Mouse (Mus musculus): ENCODE measurements at regions not wholly inside any gene's neighbourhood (a gene's known extent, or its start where the extent isn't known, plus 50 kb on each side); places are given as distances from the start of the nearest gene placed in this dataset.

DNA sequence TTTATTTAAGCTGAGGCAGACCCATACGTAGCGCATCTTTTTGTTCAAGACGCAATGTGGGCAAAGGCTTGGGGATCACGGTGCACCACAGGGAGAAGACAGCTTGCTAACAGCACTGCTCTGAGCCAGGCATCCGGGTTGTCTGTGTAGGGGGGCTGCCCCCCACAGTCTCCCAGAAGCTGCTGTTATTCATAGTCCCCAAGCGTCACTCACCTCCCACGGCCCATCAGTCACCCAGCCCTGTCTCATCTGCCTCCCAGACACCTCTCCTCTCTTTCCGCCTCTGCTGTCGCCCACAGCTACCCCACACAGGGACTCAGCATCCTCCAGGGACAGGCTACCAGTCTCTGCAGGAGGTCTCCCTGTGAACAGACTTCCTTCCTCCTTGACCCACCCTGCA, 75.7 kb downstream of the Chst1 start:
- H3K9ac ChIP-seq (ENCODE audit: insufficient read depth, low read depth) = no peak overlapping the region
- DNase-seq (ENCODE audit: extremely low read depth) = no peak
- no peaks in the 10 kb centered on the region for H3K36me3 ChIP-seq (replicated peaks in 1 of 2; ENCODE audit: control insufficient read depth in 1 of 2, insufficient read depth in 1 of 2, low read length in 1 of 2)
- H3K4me1 ChIP-seq (ENCODE audit: control insufficient read depth in 1 of 2, insufficient read depth in 2 of 2) = peaks cover 13 to 24% of the 10 kb centered on the region in 2 experiments
- H3K4me3 ChIP-seq (replicated peaks in 1 of 3; ENCODE audit: low read depth in 2 of 3, low read length in 2 of 3, poor library complexity in 1 of 3) = no peak overlapping the region
- TF ChIP-seq ELF1 (IDR thresholded peaks at IDR 0.05; ENCODE audit: low read depth, low read length) (no peak), NELFE (IDR thresholded peaks at IDR 0.05; ENCODE audit: low read depth, low read length) (no peak), ETS1 (conservative IDR thresholded peaks at IDR 0.05; ENCODE audit: low read depth, low read length) (no peak), POLR2AphosphoS2 (IDR thresholded peaks at IDR 0.05; ENCODE audit: low read depth, low read length) (no peak), TBP (conservative IDR thresholded peaks at IDR 0.05; ENCODE audit: low read depth, low read length) (no peak), ZC3H11A (IDR thresholded peaks at IDR 0.05; ENCODE audit: low read depth, low read length) (no peak), GABPA (IDR thresholded peaks at IDR 0.05; ENCODE audit: insufficient replicate concordance, low read depth, low read length) (no peak)
- no peak overlapping the region for H3K27ac ChIP-seq (ENCODE audit: insufficient read depth, low read depth)
- dilution Hi-C loops (cut with MboI; ENCODE audit: extremely low pct_ligation_motif_present, extremely low pct_unique_long_range_greater_than_20kb, low sequenced_read_pairs) (no loop called here), in situ Hi-C loops (cut with MboI; ENCODE audit: low pct_ligation_motif_present, low pct_unique_long_range_greater_than_20kb, low sequenced_read_pairs) (no loop called here)
- H3K9me3 ChIP-seq (replicated peaks; ENCODE audit: low read length) = peaks cover 3% of the 10 kb centered on the region
- H3K79me2 ChIP-seq (replicated peaks; ENCODE audit: control insufficient read depth, extremely low read depth, insufficient read depth, poor library complexity, severe bottlenecking) = no peaks in the 10 kb centered on the region
- H3K4me2 ChIP-seq (ENCODE audit: insufficient read depth, low read depth, poor library complexity, severe bottlenecking) = no peak overlapping the region
- peaks cover 62% of the 10 kb centered on the region for H3K27me3 ChIP-seq (replicated peaks)

DNA sequence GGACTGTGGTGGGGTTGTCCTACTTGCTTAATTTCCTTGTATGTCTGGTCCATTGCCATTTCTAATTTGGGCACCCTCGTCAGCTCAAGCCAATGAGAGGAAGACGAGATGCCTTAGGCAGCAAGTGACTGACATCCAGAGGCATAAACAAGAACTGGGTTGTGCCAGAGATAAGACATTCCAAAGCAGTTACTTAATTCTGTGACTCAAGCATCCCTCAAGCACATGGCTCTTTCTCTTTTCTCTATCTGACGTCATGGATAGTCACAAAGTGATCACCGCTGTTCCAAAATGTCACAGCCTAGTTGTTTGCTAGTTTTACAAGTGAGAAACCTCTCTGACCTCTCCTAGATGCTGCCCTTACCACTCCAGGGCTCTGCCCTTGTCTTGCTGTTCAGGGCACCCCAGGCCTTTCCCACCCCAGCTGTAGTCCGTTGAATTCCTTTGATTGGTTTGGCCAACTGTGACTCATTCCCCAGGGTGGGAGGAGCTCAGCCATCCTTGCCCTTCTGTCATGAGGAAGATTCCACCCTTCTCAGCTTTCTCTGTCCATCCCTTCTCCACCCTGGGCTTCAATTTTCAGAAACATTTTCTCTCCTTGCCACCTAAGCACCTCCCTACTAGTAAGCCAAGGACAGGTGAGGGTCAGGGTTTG, 78.9 kb downstream of the Chst1 start:
- TF ChIP-seq MEF2A (IDR thresholded peaks at IDR 0.05; ENCODE audit: borderline replicate concordance, low read depth, low read length) = no peak
- no peak for TF ChIP-seq MAZ (IDR thresholded peaks at IDR 0.05; ENCODE audit: low read depth, low read length)
- TF ChIP-seq MAX (IDR thresholded peaks at IDR 0.05; ENCODE audit: low read length) = no peak
- no peak for TF ChIP-seq ETS1 (conservative IDR thresholded peaks at IDR 0.05; ENCODE audit: low read depth, low read length)
- no peak for TF ChIP-seq RAD21 (IDR thresholded peaks at IDR 0.05; ENCODE audit: low read depth, low read length)
- no peak for TF ChIP-seq TBP (conservative IDR thresholded peaks at IDR 0.05; ENCODE audit: low read depth, low read length)
- no peak for TF ChIP-seq CTCF (conservative IDR thresholded peaks at IDR 0.05 in 1 of 2, IDR thresholded peaks at IDR 0.05 in 1 of 2; ENCODE audit: low read depth in 2 of 2, low read length in 2 of 2)
- TF ChIP-seq MAFK (IDR thresholded peaks at IDR 0.05; ENCODE audit: insufficient replicate concordance, low read length) = no peak
- Histone ChIP-seq H3K27me3 (replicated peaks) (peaks cover 45% of the 10 kb centered on the region), H3K4me1 (ENCODE audit: control insufficient read depth in 1 of 2, insufficient read depth in 2 of 2) (peaks cover 15 to 20% of the 10 kb centered on the region in 2 experiments), H3K27ac (ENCODE audit: insufficient read depth, low read depth) (no peak overlapping the region), H3K4me2 (ENCODE audit: insufficient read depth, low read depth, poor library complexity, severe bottlenecking) (no peak overlapping the region), H3K79me2 (replicated peaks; ENCODE audit: control insufficient read depth, extremely low read depth, insufficient read depth, poor library complexity, severe bottlenecking) (no peaks in the 10 kb centered on the region), H3K9ac (ENCODE audit: insufficient read depth, low read depth) (no peak overlapping the region), H3K9me3 (replicated peaks; ENCODE audit: low read length) (peaks cover 5% of the 10 kb centered on the region), H3K36me3 (replicated peaks in 1 of 2; ENCODE audit: control insufficient read depth in 1 of 2, insufficient read depth in 1 of 2, low read length in 1 of 2) (no peaks in the 10 kb centered on the region), H3K4me3 (replicated peaks in 1 of 3; ENCODE audit: low read depth in 2 of 3, low read length in 2 of 3, poor library complexity in 1 of 3) (no peak overlapping the region)
- in situ Hi-C loops (cut with MboI; ENCODE audit: low pct_ligation_motif_present, low pct_unique_long_range_greater_than_20kb, low sequenced_read_pairs) = no loop called here
- dilution Hi-C loops (cut with MboI; ENCODE audit: extremely low pct_ligation_motif_present, extremely low pct_unique_long_range_greater_than_20kb, low sequenced_read_pairs) = no loop called here
- no peak for DNase-seq (ENCODE audit: extremely low read depth)
